Mouse (Mus musculus) stomach, postnatal 0 days (tissue): Measurements from ENCODE around the gene Mt1.
"Not testable (repeated sequence)": the region's sequence is repeated elsewhere in the genome, so short reads cannot be mapped to it uniquely, and the experiment has no call there.

Experiments used
- CTCF ChIP-seq: IDR thresholded peaks from 2 replicates; pipeline ENCODE4 v1.5.1; 2016; ENCODE audit warnings: antibody characterized with exemption, low read depth, mild to moderate bottlenecking, moderate library complexity
- EP300 ChIP-seq: optimal IDR thresholded peaks from 2 replicates; pipeline ENCODE3; 2016; ENCODE audit warnings: antibody characterized with exemption

- TF ChIP-seq CTCF, EP300: not testable (repeated sequence)
These were observed 13.1 kb upstream of the Mt1 start for GRCm38 (mm10) chr8:94165772-94166171.
